Comparison of ENCODE assay signal across 10 mouse cellular contexts in genomic region chr4:102769070-102769469, GRCm38 (mm10).
"Had no signal": no experiment of that assay in that cellular context is flagged by ENCODE, and none has a peak within 500 bp of the region (broad histone marks: within the 10 kb centered on the region; RNA-seq: fewer than 3 reads in every experiment).

No protein-coding gene starts in this region.

- DNase-seq: gastrocnemius, postnatal 14 days; gastrocnemius, postnatal 36 days; heart, adult 18-20 months; heart, postnatal 10 days; kidney, adult 11 months; kidney, adult 2 months; kidney, adult 9 months; kidney, postnatal 4 days; liver; liver, embryonic 13.5 days had no signal
